18 mouse cellular contexts compared by ENCODE assay signal in genomic region chr9:8032847-8033246, GRCm38 (mm10). TPM values are rescaled to one million over a fixed set of nuclear protein-coding genes. Genes with fewer than 3 reads are reported as not detected.
DNase-seq lines count a peak whose midpoint lies in the region; ATAC-seq lines count a peak whose summit lies in the region.
"Had no signal": no experiment of that assay in that cellular context is flagged by ENCODE, and none has a peak within 500 bp of the region (broad histone marks: within the 10 kb centered on the region; RNA-seq: fewer than 3 reads in every experiment).

No protein-coding gene starts in this region.

- H3K9ac ChIP-seq in heart, embryonic 11.5 days (ENCODE audit: low read depth, low read length) = no peak overlapping the region
- H3K9ac ChIP-seq in limb, embryonic 13.5 days = no peak overlapping the region
- no peak overlapping the region for H3K9ac ChIP-seq in embryonic facial prominence, embryonic 14.5 days (ENCODE audit: low read depth, low read length)
- H3K9ac ChIP-seq: heart, embryonic 13.5 days; limb, embryonic 12.5 days had no signal

- ATAC-seq in heart, embryonic 11.5 days (replicated peaks; ENCODE audit: insufficient number of reproducible peaks, low FRiP score, low TSS enrichment) = no peak
- ATAC-seq in limb, embryonic 13.5 days (ENCODE audit: low FRiP score, low read depth) = peak; percentile 32; the same call in 1 of the 2 replicates
- peak; percentile 70 for ATAC-seq in embryonic facial prominence, embryonic 14.5 days (ENCODE audit: low read depth)
- ATAC-seq: inflammation-experienced regulatory T-cells, adult 6 months had no signal

- no peak overlapping the region for H3K27ac ChIP-seq in heart, embryonic 11.5 days (ENCODE audit: low read depth, low read length)
- H3K27ac ChIP-seq in limb, embryonic 13.5 days = no peak overlapping the region
- H3K27ac ChIP-seq in limb, embryonic 10.5 days = no peak overlapping the region
- H3K27ac ChIP-seq in embryonic facial prominence, embryonic 14.5 days (replicated peaks; ENCODE audit: low read depth, low read length) = no peak overlapping the region; the same call in 1 of the 2 replicates
- no peak overlapping the region for H3K27ac ChIP-seq in heart, embryonic 10.5 days
- H3K27ac ChIP-seq: heart, embryonic 13.5 days; limb, embryonic 12.5 days; macrophage had no signal

- H3K4me1 ChIP-seq in heart, embryonic 11.5 days (ENCODE audit: control insufficient read depth, insufficient read depth, low read length) = no peaks in the 10 kb centered on the region
- peaks cover 5% of the 10 kb centered on the region; the same call in 1 of the 2 replicates for H3K4me1 ChIP-seq in limb, embryonic 13.5 days
- H3K4me1 ChIP-seq in limb, embryonic 10.5 days = peaks cover 8% of the 10 kb centered on the region
- peaks cover 5% of the 10 kb centered on the region; the same call in 1 of the 2 replicates for H3K4me1 ChIP-seq in embryonic facial prominence, embryonic 14.5 days (ENCODE audit: control insufficient read depth, insufficient read depth, low read length)
- peaks cover 5% of the 10 kb centered on the region for H3K4me1 ChIP-seq in heart, embryonic 10.5 days

- H3K36me3 ChIP-seq in heart, embryonic 11.5 days (ENCODE audit: control insufficient read depth, insufficient read depth, low read length) = no peaks in the 10 kb centered on the region
- no peaks in the 10 kb centered on the region; the same call in 1 of the 2 replicates for H3K36me3 ChIP-seq in limb, embryonic 13.5 days
- no peaks in the 10 kb centered on the region for H3K36me3 ChIP-seq in limb, embryonic 10.5 days
- no peaks in the 10 kb centered on the region for H3K36me3 ChIP-seq in embryonic facial prominence, embryonic 14.5 days (ENCODE audit: control insufficient read depth, insufficient read depth, low read length)
- H3K36me3 ChIP-seq in heart, embryonic 10.5 days = no peaks in the 10 kb centered on the region
- H3K36me3 ChIP-seq: heart, embryonic 13.5 days; limb, embryonic 12.5 days had no signal

- no peaks in the 10 kb centered on the region for H3K9me3 ChIP-seq in heart, embryonic 11.5 days (replicated peaks; ENCODE audit: control insufficient read depth, low read length)
- no peaks in the 10 kb centered on the region for H3K9me3 ChIP-seq in limb, embryonic 13.5 days
- H3K9me3 ChIP-seq in limb, embryonic 10.5 days (replicated peaks) = no peaks in the 10 kb centered on the region
- no peaks in the 10 kb centered on the region for H3K9me3 ChIP-seq in embryonic facial prominence, embryonic 14.5 days (ENCODE audit: control insufficient read depth, low read length)
- no peaks in the 10 kb centered on the region for H3K9me3 ChIP-seq in heart, embryonic 10.5 days
- H3K9me3 ChIP-seq: heart, embryonic 13.5 days; limb, embryonic 12.5 days had no signal

- no peak overlapping the region for H3K4me3 ChIP-seq in heart, embryonic 11.5 days (ENCODE audit: low read depth, low read length)
- no peak overlapping the region for H3K4me3 ChIP-seq in limb, embryonic 13.5 days
- H3K4me3 ChIP-seq in limb, embryonic 10.5 days = no peak overlapping the region
- H3K4me3 ChIP-seq in embryonic facial prominence, embryonic 14.5 days (ENCODE audit: low read depth, low read length) = no peak overlapping the region
- H3K4me3 ChIP-seq in heart, embryonic 10.5 days = no peak overlapping the region
- H3K4me3 ChIP-seq: heart, embryonic 13.5 days; limb, embryonic 12.5 days had no signal

- DNase-seq in heart, adult 11 months = peak; percentile 61
- no peak for DNase-seq in limb, embryonic 10.5 days (ENCODE audit: low spot score)
- peak; percentile 77 for DNase-seq in embryonic facial prominence, embryonic 14.5 days (ENCODE audit: low spot score)
- peak; percentile 8 for DNase-seq in kidney, postnatal 14 days
- no peak for DNase-seq in layer of hippocampus, postnatal 36 days
- no peak for DNase-seq in heart, embryonic 10.5 days (ENCODE audit: low spot score)
- DNase-seq: cerebellum, adult 8-10 months; gastrocnemius, postnatal 10 days; layer of hippocampus, adult 9-11 months; lung, adult 18-20 months; thymus, postnatal 36 days had no signal

- H3K4me2 ChIP-seq in heart, embryonic 11.5 days = no peak overlapping the region
- no peak overlapping the region for H3K4me2 ChIP-seq in limb, embryonic 13.5 days (replicated peaks)
- no peak overlapping the region for H3K4me2 ChIP-seq in embryonic facial prominence, embryonic 14.5 days (ENCODE audit: low read depth, low read length)
- H3K4me2 ChIP-seq: heart, embryonic 13.5 days; limb, embryonic 12.5 days had no signal

- no peaks in the 10 kb centered on the region for H3K27me3 ChIP-seq in heart, embryonic 11.5 days (ENCODE audit: control insufficient read depth, insufficient read depth, low read length)
- no peaks in the 10 kb centered on the region for H3K27me3 ChIP-seq in limb, embryonic 13.5 days
- H3K27me3 ChIP-seq in limb, embryonic 10.5 days (ENCODE audit: low read depth, poor library complexity, severe bottlenecking) = no peaks in the 10 kb centered on the region
- no peaks in the 10 kb centered on the region for H3K27me3 ChIP-seq in embryonic facial prominence, embryonic 14.5 days (replicated peaks; ENCODE audit: control insufficient read depth, insufficient read depth, low read length)
- H3K27me3 ChIP-seq in heart, embryonic 10.5 days (ENCODE audit: insufficient read depth, poor library complexity, severe bottlenecking) = no peaks in the 10 kb centered on the region
- H3K27me3 ChIP-seq: heart, embryonic 13.5 days; limb, embryonic 12.5 days had no signal

- WGBS in heart, embryonic 11.5 days (ENCODE audit: insufficient replicate concordance) = 75% methylated on average over 5 of the region's 5 CpGs
- WGBS in limb, embryonic 13.5 days = 75% methylated on average over 5 of the region's 5 CpGs
- 73% methylated on average over 5 of the region's 5 CpGs for WGBS in limb, embryonic 10.5 days
- 76% methylated on average over 5 of the region's 5 CpGs for WGBS in embryonic facial prominence, embryonic 14.5 days
- WGBS in heart, embryonic 10.5 days = 74% methylated on average over 5 of the region's 5 CpGs

RNA-seq across cellular contexts. Expression of gene Cfap300, which starts 9.8 kb away (rescaled TPM):
- polyA plus RNA-seq in heart, embryonic 11.5 days (2014; fragmentation: Nextera tagmentation; extraction: Ambion mirVana) = 9.1 and 9.4 TPM in 2 replicates
- 14.5 and 14.9 TPM in 2 replicates for polyA plus RNA-seq in limb, embryonic 13.5 days (2015; fragmentation: Nextera tagmentation; extraction: Ambion mirVana)
- polyA plus RNA-seq in limb, embryonic 10.5 days (2016; fragmentation: Nextera tagmentation; extraction: Ambion mirVana) = 15.2 and 18.1 TPM in 2 replicates
- 13.9 and 14.5 TPM in 2 replicates for polyA plus RNA-seq in embryonic facial prominence, embryonic 14.5 days (2014; fragmentation: Nextera tagmentation; extraction: Ambion mirVana)
- 10 to 100 TPM; 10.1 to 11.9 TPM for total RNA-seq in layer of hippocampus, postnatal 36 days (2021)
- polyA plus RNA-seq in heart, embryonic 10.5 days (2016; fragmentation: Nextera tagmentation; extraction: Ambion mirVana) = 11.4 and 12.0 TPM in 2 replicates
- total RNA-seq: MEL had no signal
- polyA plus RNA-seq: macrophage had no signal

RNA-seq across cellular contexts. Expression of gene Yap1, which starts 28.5 kb away (rescaled TPM):
- 25.3 and 27.1 TPM in 2 replicates for polyA plus RNA-seq in heart, embryonic 11.5 days (2014; fragmentation: Nextera tagmentation; extraction: Ambion mirVana)
- polyA plus RNA-seq in limb, embryonic 13.5 days (2015; fragmentation: Nextera tagmentation; extraction: Ambion mirVana) = 47.5 and 48.1 TPM in 2 replicates
- polyA plus RNA-seq in limb, embryonic 10.5 days (2016; fragmentation: Nextera tagmentation; extraction: Ambion mirVana) = 49.6 and 55.6 TPM in 2 replicates
- 32.2 and 37.7 TPM in 2 replicates for polyA plus RNA-seq in embryonic facial prominence, embryonic 14.5 days (2014; fragmentation: Nextera tagmentation; extraction: Ambion mirVana)
- total RNA-seq in layer of hippocampus, postnatal 36 days (2021) = 10 to 100 TPM; 15.7 to 16.3 TPM
- polyA plus RNA-seq in heart, embryonic 10.5 days (2016; fragmentation: Nextera tagmentation; extraction: Ambion mirVana) = 29.3 and 41.3 TPM in 2 replicates
- total RNA-seq: MEL had no signal
- polyA plus RNA-seq: inflammation-experienced regulatory T-cells, adult 6 months had no signal

Comparison
In these comparisons a context has a peak if more than half of its experiments do, and no peak if none do; other contexts are left out.
1. DNase-seq: peak in heart, adult 11 months (single experiment), embryonic facial prominence, embryonic 14.5 days (single experiment) and kidney, postnatal 14 days (single experiment); none in limb, embryonic 10.5 days (single experiment), layer of hippocampus, postnatal 36 days (0 of 2) and heart, embryonic 10.5 days (single experiment).